Mouse (Mus musculus) mouse trophoblast stem cell (cell line): Measurements from ENCODE around the gene Slc16a6.

Experiments
- in situ Hi-C, 2 experiments: fragments of 300-500 bp; cut with MseI, MboI; formaldehyde crosslinking; loops; 2 replicates in 1 of 2; 3 replicates in 1 of 2; pipeline ENCODE4 v1.15.1; 2025

The Slc16a6 gene

DNA sequence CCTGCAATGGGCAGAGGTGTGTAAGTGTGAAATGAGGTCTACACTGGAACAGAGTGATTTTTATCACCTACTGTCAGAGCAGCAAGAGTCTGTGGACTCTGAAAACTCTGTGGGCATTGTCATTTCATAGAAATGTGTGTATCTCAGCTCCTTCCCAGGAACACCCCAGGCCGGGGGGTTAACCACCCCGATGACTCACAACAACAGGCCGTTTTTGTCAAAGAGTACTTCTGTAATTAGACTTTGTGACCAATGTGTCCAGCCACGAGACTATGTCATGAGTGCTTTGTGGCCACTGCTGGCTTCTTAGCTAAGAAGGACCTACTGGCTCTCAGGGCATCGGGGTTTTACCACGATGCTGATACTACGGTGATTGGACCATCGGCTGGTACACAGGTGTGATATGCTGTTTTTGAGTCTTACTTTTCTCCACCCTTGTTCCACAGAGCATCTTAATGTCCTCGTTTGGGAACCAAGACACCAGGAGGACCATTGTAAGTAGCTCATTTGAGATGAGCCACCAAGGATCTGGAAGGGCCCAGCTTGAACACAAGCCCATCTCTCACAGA is 55.8 kb downstream of the Slc16a6 start:
- in situ Hi-C loops, result no loop called here

DNA sequence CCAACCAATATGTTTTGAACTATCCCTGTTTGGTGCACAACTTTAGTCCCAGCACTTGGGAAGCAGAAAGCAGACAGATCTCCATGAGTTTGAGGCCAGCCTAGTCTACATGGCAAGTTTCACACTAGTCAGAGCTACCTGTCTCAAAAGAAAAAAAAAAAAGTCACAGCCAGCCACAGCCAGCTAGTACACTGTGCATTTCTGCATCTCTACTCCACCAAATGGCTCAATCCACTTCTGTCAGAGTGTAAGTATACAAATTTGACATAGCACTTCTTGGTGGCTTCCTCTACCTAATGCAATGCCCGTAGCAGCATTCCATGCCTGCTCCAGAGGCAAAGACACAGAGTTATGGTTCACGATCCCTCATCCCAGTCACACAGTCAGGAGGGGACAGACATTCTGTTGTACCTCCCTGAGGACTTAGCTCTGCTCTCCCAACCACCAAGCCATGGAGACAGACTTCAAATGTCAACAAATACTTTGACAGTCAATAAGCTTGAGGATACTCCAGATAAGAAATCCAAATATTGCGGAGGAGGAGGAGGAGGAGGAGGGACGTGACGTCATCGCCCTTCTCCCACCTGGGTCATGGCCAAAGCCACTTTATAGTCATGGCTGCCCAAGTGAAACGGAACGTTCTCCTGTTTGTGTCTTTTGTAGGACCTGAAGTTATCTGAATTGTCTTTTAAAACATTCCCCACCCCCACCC is 56.5 kb downstream of the Slc16a6 start:
- in situ Hi-C loops, result no loop called here

DNA sequence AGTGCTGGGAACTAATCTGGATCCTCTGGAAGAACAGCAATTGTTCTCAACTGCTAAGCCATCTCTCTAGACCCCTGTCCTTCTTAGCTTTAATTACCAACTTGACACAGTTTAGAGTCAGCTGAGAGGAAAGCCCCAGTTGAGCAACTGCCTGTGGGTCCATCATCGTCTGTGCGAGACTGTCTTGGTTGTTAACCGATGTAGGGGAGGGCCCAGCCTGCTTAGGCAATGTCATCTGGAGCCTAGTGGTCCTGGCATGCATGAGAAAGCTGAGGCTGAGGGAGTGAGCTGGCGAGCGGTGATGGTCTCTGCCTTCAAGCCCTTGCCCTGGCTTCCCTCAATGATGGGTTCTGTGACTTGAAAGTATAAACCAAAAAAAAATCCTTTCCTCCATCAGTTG is 58.6 kb downstream of the Slc16a6 start:
- in situ Hi-C loops, result no loop called here

DNA sequence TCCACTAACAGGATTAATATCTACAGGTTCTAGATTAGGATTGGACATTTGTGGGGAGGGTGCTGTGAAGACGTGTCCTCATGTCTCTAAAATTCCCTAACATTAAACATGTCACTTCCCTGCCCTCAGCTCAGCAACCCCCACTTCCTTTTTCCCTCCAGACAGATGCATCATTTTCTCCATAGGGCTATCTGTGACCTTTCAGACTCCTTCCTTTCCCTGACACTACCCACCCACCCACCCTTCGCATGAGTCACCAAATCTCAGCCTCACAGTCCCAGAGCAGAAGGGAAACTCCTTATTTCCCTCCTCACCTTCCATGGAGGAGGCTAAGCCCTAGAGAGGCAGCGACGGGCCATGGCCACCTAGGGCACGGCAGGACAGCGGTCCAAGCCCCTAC is 59.8 kb downstream of the Slc16a6 start, which contains the start of gene 9930022D16Rik:
Gene 9930022D16Rik, plus strand, starts transcription at position 301 of the 400 bp plus-strand sequence.
- in situ Hi-C loops, result no loop called here

DNA sequence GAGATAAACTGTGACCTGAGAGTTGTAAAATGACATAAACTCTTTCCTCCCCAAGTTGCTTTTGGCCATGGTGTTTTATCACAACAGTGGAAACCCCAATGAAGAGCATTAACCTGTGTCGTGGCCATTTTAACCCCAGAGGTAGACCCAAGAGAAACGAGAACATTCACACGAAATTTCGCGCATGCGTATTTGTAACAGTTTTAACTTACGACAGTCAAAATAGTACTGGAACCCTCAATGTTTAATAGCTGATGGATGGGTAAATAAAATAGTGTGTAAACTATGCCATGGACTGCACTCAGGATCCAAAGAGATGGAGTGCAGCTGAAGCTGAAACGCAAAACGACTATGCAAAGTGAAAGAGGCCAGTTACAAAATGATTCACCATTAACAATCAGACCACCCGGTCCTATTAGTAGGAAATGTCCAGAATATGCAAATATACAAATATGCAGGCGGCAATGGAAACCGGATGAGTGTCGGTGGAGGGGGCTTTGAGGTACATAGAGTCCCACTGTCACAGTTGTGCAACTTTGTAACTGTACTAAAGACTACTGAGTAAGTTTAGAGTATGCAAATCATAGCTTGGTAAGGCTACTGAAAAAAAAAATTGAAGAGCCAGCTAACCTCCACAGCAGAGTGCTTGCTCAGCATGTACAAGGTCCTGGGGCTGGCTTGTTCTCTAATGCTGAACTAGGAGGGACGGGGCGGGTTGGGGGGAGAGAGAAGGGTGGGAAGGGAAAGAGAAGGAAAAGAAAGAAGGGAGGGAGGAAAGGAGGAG is 63.0 kb downstream of the Slc16a6 start:
- in situ Hi-C loops, result no loop called here

DNA sequence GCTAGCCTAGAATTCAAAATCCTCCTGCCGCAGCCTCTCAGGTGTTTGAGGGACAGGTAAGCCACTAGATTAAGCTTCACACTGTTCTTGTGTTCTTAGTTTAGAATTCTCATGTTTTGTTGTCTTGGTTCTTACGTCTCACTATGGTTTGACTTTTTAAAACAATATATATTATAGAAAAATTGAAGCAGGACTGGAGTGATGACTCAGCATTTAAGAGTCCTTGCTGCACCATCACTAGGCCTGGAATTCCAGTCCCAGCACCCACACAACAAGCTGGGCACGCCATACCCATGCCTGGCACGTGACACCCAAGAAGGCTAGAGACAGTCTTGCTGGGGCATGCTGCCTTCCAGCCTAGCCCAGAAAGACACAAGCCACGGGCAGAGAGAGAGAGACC is 67.0 kb downstream of the Slc16a6 start:
- in situ Hi-C loops, result no loop called here
